Mouse (Mus musculus) midbrain, embryonic 13.5 days (tissue): ENCODE results near the gene Sema6b. TPM values are rescaled to one million over a fixed set of nuclear protein-coding genes. Genes with fewer than 3 reads are reported as not detected.

Experiments
- ATAC-seq: fragments of 200-750 bp; cut with Nextera tagmentation; 2 replicates; pipeline ENCODE4 v1.8.0; 2017; ENCODE audit warnings: mild to moderate bottlenecking, moderate TSS enrichment, moderate library complexity
- H3K27ac ChIP-seq: fragments of 300-500 bp; sonication (generic); 2 replicates; pipeline ENCODE4 v1.5.1; 2015; ENCODE audit warnings: inconsistent platforms, mild to moderate bottlenecking, moderate library complexity
- H3K27me3 ChIP-seq: fragments of 300-500 bp; sonication (generic); 2 replicates; pipeline ENCODE4 v1.6.1; 2015; ENCODE audit warnings: mild to moderate bottlenecking, inconsistent platforms
- H3K36me3 ChIP-seq: fragments of 300-500 bp; sonication (generic); 2 replicates; pipeline ENCODE4 v1.6.1; 2015; ENCODE audit warnings: mild to moderate bottlenecking, inconsistent platforms
- H3K4me1 ChIP-seq: fragments of 300-500 bp; sonication (generic); replicated peaks from 2 replicates; pipeline ENCODE4 v1.6.1; 2015; ENCODE audit warnings: inconsistent platforms
- H3K4me2 ChIP-seq: fragments of 300-500 bp; sonication (generic); replicated peaks from 2 replicates; pipeline ENCODE4 v1.6.1; 2015; ENCODE audit warnings: moderate library complexity, mild to moderate bottlenecking, inconsistent platforms
- H3K4me3 ChIP-seq: fragments of 300-500 bp; sonication (generic); replicated peaks from 2 replicates; pipeline ENCODE4 v1.5.1; 2015; ENCODE audit warnings: mild to moderate bottlenecking, inconsistent platforms
- H3K9ac ChIP-seq: fragments of 300-500 bp; sonication (generic); replicated peaks from 2 replicates; pipeline ENCODE4 v1.6.1; 2015; ENCODE audit warnings: mild to moderate bottlenecking, inconsistent platforms
- H3K9me3 ChIP-seq: fragments of 300-500 bp; sonication (generic); 2 replicates; pipeline ENCODE4 v1.6.1; 2016; ENCODE audit warnings: mild to moderate bottlenecking, inconsistent platforms
- WGBS: fragments of 180-500 bp; shearing (Covaris S2); methylation state at CpG from one replicate; pipeline ENCODE4 v1.1.7; 2015; 5-methylcytosine and 5-hydroxymethylcytosine counted together
- microRNA-seq: library from miRNA; unstranded; fragments of <30 nt; microRNA quantifications from one replicate; pipeline ENCODE4, GENCODE M21; 2016
- polyA plus RNA-seq: library from polyadenylated mRNA; unstranded; fragments of >200 nt; fragmentation: Nextera tagmentation; extraction: Ambion mirVana; gene quantifications from 2 replicates; pipeline ENCODE4 v1.2.1, GENCODE M21; 2015

Sema6b gene
- polyA plus RNA-seq, 1 experiment from 2014 or later: 10.4 TPM

- peak; percentile 66 for ATAC-seq
- Histone ChIP-seq H3K27ac (peak within 1 kb of the TSS; percentile 92), H3K9me3 (no peaks in the 10 kb centered on the region), H3K27me3 (no peaks in the 10 kb centered on the region), H3K4me3 (peak within 1 kb of the TSS; percentile 80), H3K4me2 (peak within 1 kb of the TSS; percentile 73), H3K9ac (peak within 1 kb of the TSS; percentile 86), H3K4me1 (peaks cover 14% of the 10 kb centered on the region), H3K36me3 (peaks cover 33% of the 10 kb centered on the region)
- WGBS: under 1% methylated on average over 35 of the region's 35 CpGs
Measured at GRCm38 (mm10) chr17:56074827-56075208, 65.3 kb downstream of the Sema6b start, which contains the start of gene Ubxn6. Gene Ubxn6 (minus strand): TSS chr17:56075028.

GRCm38 (mm10) chr17:56074097-56074826 is 65.9 kb downstream of the Sema6b start:
- Histone ChIP-seq H3K4me2 (peak overlapping the region; percentile 73), H3K4me1 (peaks cover 14% of the 10 kb centered on the region), H3K27me3 (no peaks in the 10 kb centered on the region), H3K27ac (peak overlapping the region; percentile 92), H3K4me3 (peak overlapping the region; percentile 80), H3K36me3 (peaks cover 39% of the 10 kb centered on the region), H3K9ac (peak overlapping the region; percentile 86), H3K9me3 (no peaks in the 10 kb centered on the region)
- WGBS: 7% methylated on average over 22 of the region's 22 CpGs
- ATAC-seq: peak; percentile 1

Small RNAs within 50 kb of the gene (microRNA-seq; reads per million reads assigned to microRNA genes)
- gene Gm44397: not detected

Other genes with a start within 250 kb of the Sema6b start
- 16.3 and 19.2 TPM in 2 replicates for gene Zfp959, start 248.2 kb downstream of the Sema6b start, polyA plus RNA-seq
- gene Zfp119b, start 190.8 kb downstream of the Sema6b start, polyA plus RNA-seq: 9.4 and 9.5 TPM in 2 replicates
- gene Ebi3, start 187.7 kb downstream of the Sema6b start, polyA plus RNA-seq: 4.7 and 5.1 TPM in 2 replicates
- 27.9 and 28.2 TPM in 2 replicates for gene Yju2, start 181.2 kb downstream of the Sema6b start, polyA plus RNA-seq
- gene Shd, start 169.9 kb downstream of the Sema6b start, polyA plus RNA-seq: 181 and 184 TPM in 2 replicates
- 135 and 136 TPM in 2 replicates for gene Fsd1, start 153.8 kb downstream of the Sema6b start, polyA plus RNA-seq
- 4.6 and 5.0 TPM in 2 replicates for gene Stap2, start 134.8 kb downstream of the Sema6b start, polyA plus RNA-seq
- gene Mpnd, start 134.6 kb downstream of the Sema6b start, polyA plus RNA-seq: 159 and 182 TPM in 2 replicates
- gene Sh3gl1, start 103.7 kb downstream of the Sema6b start, polyA plus RNA-seq: 113 and 123 TPM in 2 replicates
- gene Chaf1a, start 99.9 kb downstream of the Sema6b start, polyA plus RNA-seq: 10.1 and 11.0 TPM in 2 replicates
- 73.7 and 78.6 TPM in 2 replicates for gene Ubxn6, start 65.3 kb downstream of the Sema6b start, polyA plus RNA-seq
- gene Hdgfl2, start 60.7 kb downstream of the Sema6b start, polyA plus RNA-seq: 156 and 159 TPM in 2 replicates
- gene Plin4, start 30.5 kb downstream of the Sema6b start, polyA plus RNA-seq: 0.04 and 0.11 TPM in 2 replicates
- 0.43 and 0.55 TPM in 2 replicates for gene Plin5, start 22.7 kb downstream of the Sema6b start, polyA plus RNA-seq
- 0.15 TPM in 1 of 2 replicates, not detected in the other for gene Lrg1, start 18.3 kb downstream of the Sema6b start, polyA plus RNA-seq
- 8.2 and 8.7 TPM in 2 replicates for gene Tnfaip8l1, start 22.1 kb upstream of the Sema6b start, polyA plus RNA-seq
- 64.6 and 68.4 TPM in 2 replicates for gene Mydgf, start 43.6 kb upstream of the Sema6b start, polyA plus RNA-seq
- 26.6 and 29.3 TPM in 2 replicates for gene Dpp9, start 78.6 kb upstream of the Sema6b start, polyA plus RNA-seq
- gene Fem1a, start 116.5 kb upstream of the Sema6b start, polyA plus RNA-seq: 18.1 and 19.4 TPM in 2 replicates
- 1.0 and 1.3 TPM in 2 replicates for gene Ticam1, start 136.4 kb upstream of the Sema6b start, polyA plus RNA-seq
- gene Plin3, start 152.5 kb upstream of the Sema6b start, polyA plus RNA-seq: 14.8 and 16.7 TPM in 2 replicates
- gene Arrdc5, start 159.9 kb upstream of the Sema6b start, polyA plus RNA-seq: not detected in 2 replicates
- 59.9 and 62.8 TPM in 2 replicates for gene Uhrf1, start 163.0 kb upstream of the Sema6b start, polyA plus RNA-seq
- gene Kdm4b, start 185.7 kb upstream of the Sema6b start, polyA plus RNA-seq: 62.1 and 77.3 TPM in 2 replicates